Mouse (Mus musculus) adrenal gland, postnatal 4 days (tissue): ENCODE measurements around the gene Cst12. TPM values are rescaled to one million over a fixed set of nuclear protein-coding genes. Genes with fewer than 3 reads are reported as not detected.

ENCODE experiments used
- total RNA-seq, 2 experiments: library from RNA; stranded (reverse); gene quantifications; 2 replicates each; pipeline ENCODE4 v1.2.3; 2021

Cst12 gene
- total RNA-seq, 2 experiments from 2014 or later, result 0.62 TPM; not detected in 1

Other genes with a start within 250 kb of the Cst12 start
- 10 to 100 TPM; 24.1 to 28.1 TPM for gene Nxt1, start 116.8 kb upstream of the Cst12 start, total RNA-seq
- gene Gzf1, start 108.3 kb upstream of the Cst12 start, total RNA-seq, result 10 to 100 TPM; 35.5 to 39.9 TPM
- gene Napb, start 56.9 kb upstream of the Cst12 start, total RNA-seq, result 10 to 100 TPM; 12.4 to 14.0 TPM
- gene Cstl1, start 39.0 kb upstream of the Cst12 start, total RNA-seq, result under 1 TPM in 1 of 2 experiments, not detected in 1; 0.79 TPM
- not detected for gene Cst11, start 17.9 kb upstream of the Cst12 start, total RNA-seq
- gene 8030411F24Rik, start 7.4 kb upstream of the Cst12 start, total RNA-seq, result not detected
- 100 to 1,000 TPM; 167 to 183 TPM for gene Cst8, start 9.4 kb downstream of the Cst12 start, total RNA-seq
- under 1 TPM in 1 of 2 experiments, not detected in 1; 0.42 TPM for gene Cst13, start 30.7 kb downstream of the Cst12 start, total RNA-seq
- gene Cst9, start 45.8 kb downstream of the Cst12 start, total RNA-seq, result not detected
- 1 to 10 TPM; 1.6 to 2.0 TPM for gene 9230104L09Rik, start 75.7 kb downstream of the Cst12 start, total RNA-seq
- gene Cst3, start 86.3 kb downstream of the Cst12 start, total RNA-seq, result 100 to 1,000 TPM; 558 to 614 TPM
- gene Gm1330, start 213.9 kb downstream of the Cst12 start, total RNA-seq, result not detected
- not detected for gene Gm10750, start 227.9 kb downstream of the Cst12 start, total RNA-seq